Mouse (Mus musculus) heart, embryonic 13.5 days (tissue): ENCODE results near the gene Pla2g2f. TPM values are rescaled to one million over a fixed set of nuclear protein-coding genes. Genes with fewer than 3 reads are reported as not detected.

Experiments
- ATAC-seq: fragments of 200-750 bp; cut with Nextera tagmentation; 2 replicates; pipeline ENCODE4 v1.8.0; 2017; ENCODE audit warnings: moderate TSS enrichment; ENCODE audit not compliant: insufficient number of reproducible peaks, low FRiP score, low TSS enrichment; ENCODE audit errors: extremely low read depth
- H3K27ac ChIP-seq: fragments of 300-500 bp; sonication (generic); replicated peaks from 2 replicates; pipeline ENCODE4 v1.5.1; 2015; ENCODE audit warnings: moderate library complexity, mild to moderate bottlenecking, inconsistent platforms
- H3K27me3 ChIP-seq: fragments of 300-500 bp; sonication (generic); replicated peaks from 2 replicates; pipeline ENCODE4 v1.6.1; 2015; ENCODE audit warnings: mild to moderate bottlenecking, inconsistent platforms
- H3K36me3 ChIP-seq: fragments of 300-500 bp; sonication (generic); 2 replicates; pipeline ENCODE4 v1.6.1; 2015; ENCODE audit warnings: mild to moderate bottlenecking, inconsistent platforms
- H3K4me1 ChIP-seq: fragments of 300-500 bp; sonication (generic); 2 replicates; pipeline ENCODE4 v1.6.1; 2015; ENCODE audit warnings: inconsistent platforms
- H3K4me2 ChIP-seq: fragments of 300-500 bp; sonication (generic); 2 replicates; pipeline ENCODE4 v1.6.1; 2015; ENCODE audit warnings: inconsistent platforms, mild to moderate bottlenecking, moderate library complexity
- H3K4me3 ChIP-seq: fragments of 300-500 bp; sonication (generic); 2 replicates; pipeline ENCODE4 v1.5.1; 2015; ENCODE audit warnings: moderate library complexity, mild to moderate bottlenecking, inconsistent platforms
- H3K9ac ChIP-seq: fragments of 300-500 bp; sonication (generic); 2 replicates; pipeline ENCODE4 v1.6.1; 2015; ENCODE audit warnings: inconsistent platforms, mild to moderate bottlenecking, moderate library complexity
- H3K9me3 ChIP-seq: fragments of 300-500 bp; sonication (generic); 2 replicates; pipeline ENCODE4 v1.6.1; 2016; ENCODE audit warnings: inconsistent platforms
- WGBS: fragments of 180-500 bp; shearing (Covaris S2); methylation state at CpG from one replicate; pipeline ENCODE4 v1.1.7; 2015; ENCODE audit warnings: mixed read lengths; 5-methylcytosine and 5-hydroxymethylcytosine counted together
- polyA plus RNA-seq: library from polyadenylated mRNA; unstranded; fragments of >200 nt; fragmentation: Nextera tagmentation; extraction: Ambion mirVana; gene quantifications from 2 replicates; pipeline ENCODE4 v1.2.1, GENCODE M21; 2015

The Pla2g2f gene
- polyA plus RNA-seq, 1 experiment from 2014 or later = not detected

GRCm38 (mm10) chr4:138755983-138756382 is 1.4 kb downstream of the Pla2g2f start:
- 71% methylated on average over 11 of the region's 11 CpGs for WGBS

DNA sequence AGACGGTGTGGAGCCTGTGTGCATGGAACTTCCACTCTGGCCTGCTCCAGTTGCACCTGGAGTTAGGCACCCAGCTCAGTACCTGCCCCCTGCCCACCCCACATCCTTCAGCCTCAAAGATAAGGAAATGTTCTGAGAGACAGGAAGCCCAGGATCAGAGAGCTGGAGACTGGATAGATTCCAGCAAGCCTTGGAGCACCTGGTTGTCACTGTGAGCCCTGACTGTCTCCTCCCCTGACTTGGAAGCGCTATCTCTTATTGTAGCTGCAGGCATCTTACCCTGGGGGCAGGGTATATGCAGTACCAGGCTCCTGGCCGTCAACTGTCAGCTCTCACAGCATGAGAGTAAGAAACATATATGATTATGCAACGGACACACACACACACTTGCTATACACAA is 2.0 kb downstream of the Pla2g2f start:
- Histone ChIP-seq H3K9ac (no peak overlapping the region), H3K4me3 (no peak overlapping the region), H3K27ac (no peak overlapping the region), H3K9me3 (no peaks in the 10 kb centered on the region), H3K36me3 (no peaks in the 10 kb centered on the region), H3K4me1 (peaks cover 11% of the 10 kb centered on the region), H3K4me2 (no peak overlapping the region), H3K27me3 (0 out of 2 replicates have a peak, but pooled peaks cover 6% of the 10 kb centered on the region)
- WGBS = 53% methylated on average over 4 of the region's 4 CpGs
- no peak for ATAC-seq

More at GRCm38 (mm10) chr4:138755983-138756382, 1.4 kb downstream of the Pla2g2f start:
- no peak overlapping the region for H3K27ac ChIP-seq
- no peaks in the 10 kb centered on the region for H3K9me3 ChIP-seq
- no peak overlapping the region for H3K4me2 ChIP-seq
- no peak overlapping the region for H3K9ac ChIP-seq
- no peak overlapping the region for H3K4me3 ChIP-seq
- H3K4me1 ChIP-seq = peaks cover 11% of the 10 kb centered on the region
- 0 out of 2 replicates have a peak, but pooled peaks cover 3% of the 10 kb centered on the region for H3K27me3 ChIP-seq
- no peak for ATAC-seq
- no peaks in the 10 kb centered on the region for H3K36me3 ChIP-seq

GRCm38 (mm10) chr4:138754432-138754831 is 3.0 kb downstream of the Pla2g2f start:
- no peak for ATAC-seq
- Histone ChIP-seq H3K36me3 (no peaks in the 10 kb centered on the region), H3K4me1 (peaks cover 11% of the 10 kb centered on the region), H3K27me3 (0 out of 2 replicates have a peak, but pooled peaks cover 15% of the 10 kb centered on the region), H3K27ac (no peak overlapping the region), H3K9me3 (no peaks in the 10 kb centered on the region), H3K4me2 (no peak overlapping the region), H3K4me3 (no peak overlapping the region), H3K9ac (no peak overlapping the region)
- 36% methylated on average over 9 of the region's 9 CpGs for WGBS

DNA sequence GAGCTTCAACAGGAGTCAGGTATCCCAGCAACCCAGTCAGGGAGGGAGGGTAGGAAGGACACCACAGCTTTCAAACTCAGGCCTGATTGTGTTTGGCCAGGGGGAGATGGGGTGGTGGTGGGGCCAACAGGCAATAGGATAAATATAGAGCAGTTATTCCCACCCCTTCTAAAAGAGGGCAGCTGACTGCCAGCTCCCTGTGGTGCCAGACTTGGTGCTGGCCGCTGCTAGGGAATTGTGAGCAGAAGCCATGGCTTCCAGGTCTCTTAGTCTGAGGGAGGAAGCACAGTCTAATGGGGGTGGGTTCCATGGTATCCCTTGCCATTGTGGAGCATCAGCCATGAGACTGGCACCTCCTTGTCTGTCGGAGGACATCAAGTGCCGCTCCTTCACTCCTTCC is 3.8 kb downstream of the Pla2g2f start:
- no peak overlapping the region for H3K27ac ChIP-seq
- 71% methylated on average over 3 of the region's 3 CpGs for WGBS
- H3K4me1 ChIP-seq = peaks cover 6% of the 10 kb centered on the region; the same call in 1 of the 2 replicates
- no peak overlapping the region for H3K9ac ChIP-seq
- H3K4me3 ChIP-seq = no peak overlapping the region
- ATAC-seq = no peak
- H3K27me3 ChIP-seq = peaks cover 22% of the 10 kb centered on the region; the same call in 1 of the 2 replicates
- H3K36me3 ChIP-seq = no peaks in the 10 kb centered on the region
- H3K4me2 ChIP-seq = no peak overlapping the region
- H3K9me3 ChIP-seq = no peaks in the 10 kb centered on the region

GRCm38 (mm10) chr4:138752603-138753002 is 4.8 kb downstream of the Pla2g2f start:
- Histone ChIP-seq H3K27ac (no peak overlapping the region), H3K4me2 (no peak overlapping the region), H3K27me3 (peaks cover 29% of the 10 kb centered on the region; the same call in 1 of the 2 replicates), H3K4me3 (no peak overlapping the region), H3K9me3 (no peaks in the 10 kb centered on the region), H3K4me1 (peaks cover 6% of the 10 kb centered on the region; the same call in 1 of the 2 replicates), H3K9ac (no peak overlapping the region), H3K36me3 (no peaks in the 10 kb centered on the region)
- 80% methylated on average over 6 of the region's 6 CpGs for WGBS
- ATAC-seq = no peak

- no peaks in the 10 kb centered on the region for H3K36me3 ChIP-seq
- H3K4me2 ChIP-seq = no peak overlapping the region
- no peak overlapping the region for H3K9ac ChIP-seq
- WGBS = 44% methylated on average over 8 of the region's 8 CpGs
- ATAC-seq = no peak
- H3K4me3 ChIP-seq = no peak overlapping the region
- no peaks in the 10 kb centered on the region for H3K4me1 ChIP-seq
- peaks cover 52% of the 10 kb centered on the region for H3K27me3 ChIP-seq
- no peak overlapping the region for H3K27ac ChIP-seq
- H3K9me3 ChIP-seq = no peaks in the 10 kb centered on the region
Observed at GRCm38 (mm10) chr4:138748369-138749072, 8.9 kb downstream of the Pla2g2f start.

DNA sequence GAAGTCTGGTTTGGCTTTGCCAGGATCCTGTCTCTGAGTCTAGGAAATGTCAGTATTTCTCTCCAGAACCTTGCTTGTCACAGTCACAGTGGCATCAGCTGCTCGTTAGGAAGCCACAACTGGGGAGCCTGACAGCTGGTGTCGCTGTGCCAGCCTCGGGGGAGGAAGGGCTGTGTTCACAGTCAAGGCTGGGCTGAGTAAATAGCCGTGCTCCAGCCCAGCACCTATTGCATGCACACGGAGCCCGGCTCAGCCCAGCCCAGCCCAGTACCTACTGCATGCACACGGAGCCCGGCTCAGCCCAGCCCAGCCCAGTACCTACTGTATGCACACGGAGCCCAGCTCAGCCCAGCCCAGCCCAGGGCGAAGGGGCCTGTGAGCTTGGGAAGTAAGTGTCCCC is 9.6 kb downstream of the Pla2g2f start:
- H3K4me2 ChIP-seq = no peak overlapping the region
- H3K9me3 ChIP-seq = no peaks in the 10 kb centered on the region
- H3K27ac ChIP-seq = no peak overlapping the region
- no peaks in the 10 kb centered on the region for H3K36me3 ChIP-seq
- peaks cover 59% of the 10 kb centered on the region for H3K27me3 ChIP-seq
- H3K9ac ChIP-seq = no peak overlapping the region
- H3K4me3 ChIP-seq = no peak overlapping the region
- no peaks in the 10 kb centered on the region for H3K4me1 ChIP-seq
- WGBS = 56% methylated on average over 9 of the region's 10 CpGs
- no peak for ATAC-seq

GRCm38 (mm10) chr4:138746866-138747265 is 10.6 kb downstream of the Pla2g2f start:
- Histone ChIP-seq H3K4me3 (no peak overlapping the region), H3K4me2 (no peak overlapping the region), H3K9ac (no peak overlapping the region), H3K4me1 (no peaks in the 10 kb centered on the region), H3K27me3 (peaks cover 65% of the 10 kb centered on the region), H3K27ac (no peak overlapping the region), H3K9me3 (no peaks in the 10 kb centered on the region), H3K36me3 (no peaks in the 10 kb centered on the region)
- no peak for ATAC-seq
- 76% methylated on average over 9 of the region's 9 CpGs for WGBS

GRCm38 (mm10) chr4:138745884-138746283 is 11.5 kb downstream of the Pla2g2f start:
- Histone ChIP-seq H3K27me3 (peaks cover 68% of the 10 kb centered on the region), H3K36me3 (no peaks in the 10 kb centered on the region), H3K4me3 (no peak overlapping the region), H3K4me1 (no peaks in the 10 kb centered on the region), H3K9me3 (no peaks in the 10 kb centered on the region), H3K9ac (no peak overlapping the region), H3K4me2 (no peak overlapping the region), H3K27ac (no peak overlapping the region)
- ATAC-seq = no peak
- WGBS = 66% methylated on average over 4 of the region's 4 CpGs

GRCm38 (mm10) chr4:138739136-138739851 is 18.1 kb downstream of the Pla2g2f start:
- Histone ChIP-seq H3K36me3 (no peaks in the 10 kb centered on the region), H3K9ac (no peak overlapping the region), H3K4me1 (0 out of 2 replicates have a peak, but pooled peaks cover 3% of the 10 kb centered on the region), H3K27ac (no peak overlapping the region), H3K9me3 (no peaks in the 10 kb centered on the region), H3K4me2 (no peak overlapping the region), H3K4me3 (no peak overlapping the region), H3K27me3 (peaks cover 33% of the 10 kb centered on the region)
- WGBS = 23% methylated on average over 7 of the region's 7 CpGs
- ATAC-seq = no peak

GRCm38 (mm10) chr4:138737031-138737430 is 20.4 kb downstream of the Pla2g2f start, which contains the start of gene Ubxn10:
Gene Ubxn10, minus strand, starts transcription at chr4:138737167.
- Histone ChIP-seq H3K27ac (no peak within 1 kb of the TSS), H3K4me2 (no peak within 1 kb of the TSS), H3K27me3 (peaks cover 20% of the 10 kb centered on the region), H3K4me1 (0 out of 2 replicates have a peak, but pooled peaks cover 3% of the 10 kb centered on the region), H3K36me3 (no peaks in the 10 kb centered on the region), H3K9ac (no peak within 1 kb of the TSS), H3K4me3 (no peak within 1 kb of the TSS), H3K9me3 (no peaks in the 10 kb centered on the region; the same call in 1 of the 2 replicates)
- 62% methylated on average over 7 of the region's 7 CpGs for WGBS
- no peak for ATAC-seq
